Mouse (Mus musculus) CH12.LX (cell line): ENCODE measurements at regions not wholly inside any gene's neighbourhood (a gene's known extent, or its start where the extent isn't known, plus 50 kb on each side); places are given as distances from the start of the nearest gene placed in this dataset.

Source experiments
- CTCF ChIP-seq, 2 experiments: IDR thresholded peaks in 1 of 2; conservative IDR thresholded peaks in 1 of 2; 2 replicates each; pipeline ENCODE4 v1.5.1; 2011 to 2012; ENCODE audit warnings: low read depth in 2 of 2, low read length in 2 of 2, improper control_type of control experiment in 1 of 2, inconsistent platforms in 1 of 2, mild to moderate bottlenecking in 1 of 2, moderate library complexity in 1 of 2
- E2F4 ChIP-seq: IDR thresholded peaks from 2 replicates; pipeline ENCODE4 v1.6.1; 2011; ENCODE audit warnings: low read depth, low read length, improper control_type of control experiment; ENCODE audit not compliant: insufficient replicate concordance
- EP300 ChIP-seq: IDR thresholded peaks from 2 replicates; pipeline ENCODE4 v1.6.1; 2011; ENCODE audit warnings: low read length, improper control_type of control experiment
- HCFC1 ChIP-seq: IDR thresholded peaks from 2 replicates; pipeline ENCODE4 v1.6.1; 2012; ENCODE audit warnings: low read depth, mild to moderate bottlenecking, inconsistent platforms, low read length, improper control_type of control experiment
- POLR2A ChIP-seq: IDR thresholded peaks from 2 replicates; pipeline ENCODE4 v1.6.1; 2011; ENCODE audit warnings: low read depth, mild to moderate bottlenecking, improper control_type of control experiment, low read length

- no peak for TF ChIP-seq EP300
- TF ChIP-seq CTCF (conservative IDR thresholded peaks at IDR 0.05 in 1 of 2, IDR thresholded peaks at IDR 0.05 in 1 of 2; ENCODE audit: low read depth in 2 of 2, low read length in 2 of 2): no peak
- TF ChIP-seq POLR2A: no peak
- TF ChIP-seq HCFC1: no peak
- no peak for TF ChIP-seq E2F4
Observed at GRCm38 (mm10) chr14:76260628-76261293, 150.1 kb downstream of the Nufip1 start.
